Mouse (Mus musculus): ENCODE data around the gene Pde4a. TPM values are rescaled to one million over a fixed set of nuclear protein-coding genes. Genes with fewer than 3 reads are reported as not detected.

Gene Pde4a
- 9.7 and 9.9 TPM in 2 replicates for polyA plus RNA-seq (2012; rRNA removed)

DNA sequence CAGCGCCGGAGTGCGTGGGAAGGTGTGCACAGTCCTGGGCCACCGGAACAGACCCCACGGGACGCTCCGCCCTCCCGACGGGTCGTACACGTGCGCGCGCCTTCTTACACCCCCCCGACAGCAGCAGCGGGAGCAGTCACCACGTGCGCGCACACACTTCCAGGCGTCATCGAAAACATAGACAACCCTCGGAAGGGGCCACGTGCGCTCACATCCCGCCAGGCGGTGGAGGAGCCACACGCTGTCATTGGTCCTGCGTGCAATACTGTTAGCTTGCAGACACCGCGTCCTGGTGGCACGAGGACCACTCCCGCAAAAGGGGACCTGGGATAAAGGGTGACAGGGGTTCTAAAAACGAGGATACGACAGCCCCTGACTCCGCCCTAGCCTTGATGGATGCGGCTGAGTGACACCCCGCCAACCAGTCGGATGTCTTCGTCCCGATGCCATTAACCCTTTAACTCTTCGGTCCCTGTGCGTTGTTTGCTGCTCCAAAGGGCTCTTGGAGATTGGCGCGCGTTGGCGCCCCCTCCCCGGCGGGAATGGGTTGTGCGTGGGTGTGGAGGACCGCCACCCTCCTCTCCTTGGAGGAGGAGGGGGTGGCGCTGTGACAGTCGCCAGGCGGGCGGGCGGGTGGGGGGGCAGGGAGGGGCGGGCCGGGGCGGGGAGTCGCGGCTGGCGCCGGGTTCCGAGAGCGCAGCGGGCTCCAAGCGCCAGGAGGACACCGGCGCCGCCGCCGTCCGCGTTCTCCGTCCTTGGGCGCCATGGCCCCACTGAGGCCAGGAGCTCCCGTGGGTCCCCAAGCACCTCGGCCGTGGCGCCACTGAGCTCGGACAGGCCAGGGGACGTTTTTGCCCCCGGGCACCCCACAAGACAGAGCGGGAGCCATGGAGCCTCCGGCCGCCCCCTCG is at the start of gene Pde4a:
Gene Pde4a (plus strand): TSS at position 674 of the 911 bp plus-strand sequence.

DNA sequence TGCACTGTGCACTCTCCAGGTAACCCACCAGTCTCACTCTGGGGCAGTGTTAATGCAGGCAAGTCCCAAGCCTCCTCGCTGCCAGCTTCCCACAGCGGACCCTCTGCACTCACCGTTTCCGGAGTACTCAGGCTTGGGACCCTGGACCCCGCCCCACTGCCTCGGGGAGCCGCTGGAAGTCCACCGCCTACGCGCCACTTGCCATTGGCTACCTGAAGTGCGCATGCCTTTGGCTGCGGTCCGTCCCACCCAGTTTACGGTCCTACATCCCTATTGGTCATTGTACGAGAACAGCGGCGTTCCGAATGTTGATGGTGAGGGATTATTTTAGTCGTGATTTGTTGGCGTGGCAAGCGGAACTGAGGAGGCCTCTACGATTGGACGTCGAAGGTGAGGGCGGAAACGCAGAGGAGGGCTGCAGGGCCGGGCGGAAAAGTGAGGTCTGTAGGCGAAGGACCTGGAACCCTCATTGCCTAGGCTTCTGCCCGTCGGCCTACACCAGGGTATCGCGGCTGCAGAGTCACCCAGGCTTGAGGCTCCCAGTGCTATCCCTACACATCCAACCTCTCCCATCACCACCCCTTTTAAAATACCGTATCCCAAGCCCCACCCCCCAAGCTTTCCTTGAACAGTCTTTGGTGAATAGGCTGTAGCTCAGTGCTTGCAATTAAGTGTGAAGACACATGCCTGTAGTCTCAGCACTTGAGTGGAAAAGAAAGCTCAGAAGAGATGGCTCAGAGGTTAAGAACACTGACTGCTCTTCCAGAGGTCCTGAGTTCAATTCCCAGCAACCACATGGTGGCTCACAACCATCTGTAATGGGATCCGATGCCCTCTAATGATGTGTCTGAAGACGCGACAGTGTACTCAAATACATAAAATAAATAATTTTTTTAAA is 34.2 kb upstream of the Pde4a start, which contains the start of gene Tyk2:
Gene Tyk2 (minus strand): TSS at position 185 of the 898 bp plus-strand sequence.

DNA sequence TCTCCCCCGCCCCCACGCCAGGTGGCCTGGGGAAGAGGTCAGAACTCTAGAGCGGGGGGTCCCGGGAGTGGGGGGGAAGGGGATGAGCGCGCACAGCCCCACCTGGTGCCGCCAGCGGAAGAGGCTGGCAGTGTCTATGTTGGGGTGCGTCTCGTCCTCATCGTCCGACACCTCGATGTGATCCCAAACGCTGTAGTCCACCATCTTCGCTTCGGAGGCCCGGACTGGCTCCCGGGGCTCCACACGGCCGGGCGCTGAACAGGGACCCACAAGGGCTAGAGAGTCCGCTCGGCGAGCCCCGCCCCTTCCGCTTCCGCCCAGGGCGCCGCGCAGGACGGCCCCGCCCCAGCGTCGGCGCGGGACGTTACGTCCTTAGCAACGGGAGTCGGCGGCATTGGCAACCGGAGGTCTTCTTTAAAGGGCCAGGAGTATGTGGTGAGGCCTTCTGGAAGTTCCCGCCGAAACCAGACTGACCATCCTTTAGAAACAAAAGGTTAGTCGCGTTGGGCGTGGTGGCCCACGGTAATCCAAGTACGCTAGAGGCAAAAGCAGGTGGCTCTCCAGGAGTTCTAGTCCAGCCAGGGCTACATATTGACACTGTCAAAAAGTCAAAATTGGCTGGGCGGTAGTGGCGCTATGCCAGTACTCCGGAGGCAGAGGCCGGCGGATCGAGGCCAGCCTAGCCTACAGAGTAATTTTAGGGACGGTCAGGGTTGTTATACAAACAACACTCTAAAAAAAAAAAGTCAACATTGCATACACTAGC is 15.7 kb upstream of the Pde4a start, which contains the start of gene Cdc37:
Gene Cdc37 (minus strand): TSS at position 329 of the 766 bp plus-strand sequence.

DNA sequence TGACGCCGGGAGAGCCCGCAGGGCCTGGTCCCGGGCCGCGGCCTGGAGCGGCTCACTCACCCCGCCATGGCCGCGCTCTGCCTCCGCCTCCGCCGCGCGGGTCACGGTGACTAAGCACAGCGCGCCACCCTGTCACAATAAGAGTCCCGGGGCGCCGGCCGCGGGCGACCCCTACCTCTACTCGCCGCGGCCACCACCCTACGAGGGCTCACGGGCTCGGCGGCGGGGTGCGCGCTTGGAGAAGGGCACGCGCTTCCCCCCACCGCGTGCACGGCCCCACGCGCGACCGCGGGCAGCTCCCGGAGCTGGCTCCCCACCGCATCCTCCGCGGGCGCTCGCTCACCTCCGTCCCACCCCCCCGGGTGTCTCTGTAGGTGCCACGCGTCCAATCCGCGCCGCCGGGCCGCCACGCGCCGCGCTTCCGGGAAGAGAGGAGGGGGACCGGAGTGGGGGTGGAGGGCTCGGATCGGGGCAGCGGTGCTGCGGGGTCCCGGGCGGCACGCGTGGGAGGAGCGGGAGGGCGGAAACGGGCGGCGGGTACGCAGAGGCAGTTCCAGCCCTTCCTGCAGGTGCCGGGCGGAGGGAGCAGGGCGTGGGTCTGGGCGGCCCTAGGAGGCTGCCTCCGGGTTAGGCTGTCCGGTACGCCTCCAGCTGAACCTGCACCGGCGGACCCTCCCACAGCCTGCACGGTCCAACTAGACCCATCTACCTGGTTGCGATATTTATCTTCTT is 73.4 kb downstream of the Pde4a start, which contains the start of gene Keap1:
Gene Keap1 (minus strand): TSS at position 629 of the 732 bp plus-strand sequence.

DNA sequence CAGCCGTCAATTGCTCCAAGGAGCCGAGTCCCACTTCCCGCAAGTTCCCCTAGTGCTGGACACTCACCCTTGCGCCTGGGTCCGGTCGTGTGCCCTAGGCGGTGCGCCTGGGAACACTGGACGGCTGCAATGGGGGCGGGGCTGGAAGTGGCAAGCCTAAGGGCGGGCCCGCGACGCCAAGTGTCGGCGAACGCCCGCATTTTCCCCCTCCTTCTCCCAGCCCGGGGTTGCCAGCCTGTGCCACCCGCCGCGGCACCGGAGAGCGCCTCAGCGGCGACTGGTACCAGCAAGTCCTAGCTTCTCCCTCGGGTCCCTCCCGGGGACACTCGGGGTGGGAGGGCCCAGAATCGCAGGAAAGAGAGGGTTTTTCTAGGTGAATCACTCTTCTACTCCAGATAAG is 82.8 kb downstream of the Pde4a start, which contains the start of gene S1pr5:
Gene S1pr5 (minus strand): TSS at position 118 of the 400 bp plus-strand sequence.

Other genes with a start within 250 kb of the Pde4a start
- 43.4 and 50.3 TPM in 2 replicates for gene Dnmt1, start 205.8 kb upstream of the Pde4a start, polyA plus RNA-seq (2012; rRNA removed)
- 23.8 and 24.0 TPM in 2 replicates for gene S1pr2, start 188.9 kb upstream of the Pde4a start, polyA plus RNA-seq (2012; rRNA removed)
- 124 and 148 TPM in 2 replicates for gene Mrpl4, start 163.0 kb upstream of the Pde4a start, polyA plus RNA-seq (2012; rRNA removed)
- gene Icam1, start 149.7 kb upstream of the Pde4a start, polyA plus RNA-seq (2012; rRNA removed): 17.7 and 18.5 TPM in 2 replicates
- gene Icam4, start 136.3 kb upstream of the Pde4a start, polyA plus RNA-seq (2012; rRNA removed): 4.3 and 4.5 TPM in 2 replicates
- gene Icam5, start 133.6 kb upstream of the Pde4a start, polyA plus RNA-seq (2012; rRNA removed): 1.1 and 1.6 TPM in 2 replicates
- 0.63 and 1.4 TPM in 2 replicates for gene Zglp1, start 98.6 kb upstream of the Pde4a start, polyA plus RNA-seq (2012; rRNA removed)
- 0.29 and 0.60 TPM in 2 replicates for gene Gm49373, start 92.6 kb upstream of the Pde4a start, polyA plus RNA-seq (2012; rRNA removed)
- gene Fdx1l, start 92.1 kb upstream of the Pde4a start, polyA plus RNA-seq (2012; rRNA removed): 118 and 142 TPM in 2 replicates
- 35.3 and 58.9 TPM in 2 replicates for gene Gm38431, start 73.7 kb upstream of the Pde4a start, polyA plus RNA-seq (2012; rRNA removed)
- 68.0 and 94.1 TPM in 2 replicates for gene Raver1, start 73.7 kb upstream of the Pde4a start, polyA plus RNA-seq (2012; rRNA removed)
- 31.5 and 34.2 TPM in 2 replicates for gene Tyk2, start 34.5 kb upstream of the Pde4a start, polyA plus RNA-seq (2012; rRNA removed)
- 51.8 and 56.6 TPM in 2 replicates for gene Cdc37, start 15.7 kb upstream of the Pde4a start, polyA plus RNA-seq (2012; rRNA removed)
- gene Keap1, start 73.6 kb downstream of the Pde4a start, polyA plus RNA-seq (2012; rRNA removed): 164 and 181 TPM in 2 replicates
- gene S1pr5, start 82.7 kb downstream of the Pde4a start, polyA plus RNA-seq (2012; rRNA removed): 0.33 and 0.72 TPM in 2 replicates
- gene Atg4d, start 99.6 kb downstream of the Pde4a start, polyA plus RNA-seq (2012; rRNA removed): 41.5 and 48.3 TPM in 2 replicates
- 21.9 and 22.0 TPM in 2 replicates for gene Kri1, start 122.3 kb downstream of the Pde4a start, polyA plus RNA-seq (2012; rRNA removed)
- 31.1 and 31.9 TPM in 2 replicates for gene Cdkn2d, start 125.7 kb downstream of the Pde4a start, polyA plus RNA-seq (2012; rRNA removed)
- 17.1 and 18.8 TPM in 2 replicates for gene Ap1m2, start 146.6 kb downstream of the Pde4a start, polyA plus RNA-seq (2012; rRNA removed)
- 71.0 and 88.8 TPM in 2 replicates for gene Slc44a2, start 155.0 kb downstream of the Pde4a start, polyA plus RNA-seq (2012; rRNA removed)
- 97.9 and 135 TPM in 2 replicates for gene Ilf3, start 202.2 kb downstream of the Pde4a start, polyA plus RNA-seq (2012; rRNA removed)
- 70.2 and 79.6 TPM in 2 replicates for gene Qtrt1, start 246.1 kb downstream of the Pde4a start, polyA plus RNA-seq (2012; rRNA removed)